Mouse (Mus musculus) urinary bladder, adult 18-20 months (tissue): ENCODE measurements around the gene Zfp36.
A peak's percentile ranks its signal among the peaks of the same experiment; 100 is the strongest.

Experiments
- DNase-seq, 2 experiments: peaks; one replicate each; pipeline ENCODE4 v3.0.0; 2022; ENCODE audit warnings: low spot score in 2 of 2, mixed read lengths in 2 of 2

The Zfp36 gene

DNA sequence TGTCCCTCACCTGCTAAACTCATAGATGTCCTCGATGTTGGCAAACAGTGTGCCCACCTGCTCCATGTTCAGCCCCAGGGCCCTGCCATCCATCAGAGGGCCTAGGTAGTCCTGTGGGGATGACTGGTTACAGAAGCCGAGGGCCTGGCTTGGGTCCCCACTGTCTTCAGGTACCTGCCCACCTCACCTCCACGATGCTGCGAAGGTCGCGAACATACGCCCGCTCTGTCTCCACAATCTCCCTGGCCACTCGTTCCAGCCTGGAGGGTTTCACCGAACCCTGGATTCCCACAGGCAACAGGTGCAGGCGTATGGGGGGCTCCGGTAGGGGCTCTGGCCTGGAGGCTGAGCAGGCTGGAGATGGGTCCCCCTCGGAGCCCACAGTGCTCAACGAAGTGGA lies 10.0 kb downstream of the Zfp36 start:
- DNase-seq: no peak

DNA sequence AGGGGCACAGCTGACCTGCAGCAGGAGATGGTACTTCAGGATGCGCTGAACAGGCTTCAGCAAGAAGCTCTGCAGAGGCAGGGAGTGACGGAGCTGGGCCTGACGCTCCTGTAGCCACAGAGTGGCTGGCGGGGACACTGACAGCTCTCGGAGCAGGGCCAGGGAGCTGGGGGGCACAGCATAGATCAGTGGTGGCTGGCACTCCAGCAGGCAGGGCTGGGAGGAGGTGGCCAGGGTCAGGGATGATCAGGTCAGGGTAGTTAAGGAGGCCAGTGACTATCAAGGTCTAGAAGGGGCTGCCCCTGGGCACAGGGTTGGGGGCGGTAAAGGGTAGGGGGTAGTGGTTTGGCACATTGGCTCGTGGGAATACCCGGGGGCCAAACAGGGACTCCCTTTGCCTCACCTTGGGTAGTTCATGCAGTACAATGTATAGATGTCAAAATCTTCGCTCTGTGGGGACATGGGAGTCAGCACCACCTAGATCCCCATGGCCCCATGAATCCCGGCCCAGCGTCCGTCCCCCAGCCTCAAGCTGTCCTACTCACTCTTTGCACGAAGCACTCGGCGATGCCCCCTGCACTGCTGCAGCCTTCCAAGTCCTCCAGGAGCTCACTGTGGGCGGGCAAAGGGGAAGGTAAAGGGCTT lies 11.7 kb downstream of the Zfp36 start:
- DNase-seq: no peak

GRCm38 (mm10) chr7:28367663-28368275 lies 12.3 kb downstream of the Zfp36 start:
- no peak for DNase-seq

GRCm38 (mm10) chr7:28362441-28363060 lies 17.5 kb downstream of the Zfp36 start:
- DNase-seq: no peak

DNA sequence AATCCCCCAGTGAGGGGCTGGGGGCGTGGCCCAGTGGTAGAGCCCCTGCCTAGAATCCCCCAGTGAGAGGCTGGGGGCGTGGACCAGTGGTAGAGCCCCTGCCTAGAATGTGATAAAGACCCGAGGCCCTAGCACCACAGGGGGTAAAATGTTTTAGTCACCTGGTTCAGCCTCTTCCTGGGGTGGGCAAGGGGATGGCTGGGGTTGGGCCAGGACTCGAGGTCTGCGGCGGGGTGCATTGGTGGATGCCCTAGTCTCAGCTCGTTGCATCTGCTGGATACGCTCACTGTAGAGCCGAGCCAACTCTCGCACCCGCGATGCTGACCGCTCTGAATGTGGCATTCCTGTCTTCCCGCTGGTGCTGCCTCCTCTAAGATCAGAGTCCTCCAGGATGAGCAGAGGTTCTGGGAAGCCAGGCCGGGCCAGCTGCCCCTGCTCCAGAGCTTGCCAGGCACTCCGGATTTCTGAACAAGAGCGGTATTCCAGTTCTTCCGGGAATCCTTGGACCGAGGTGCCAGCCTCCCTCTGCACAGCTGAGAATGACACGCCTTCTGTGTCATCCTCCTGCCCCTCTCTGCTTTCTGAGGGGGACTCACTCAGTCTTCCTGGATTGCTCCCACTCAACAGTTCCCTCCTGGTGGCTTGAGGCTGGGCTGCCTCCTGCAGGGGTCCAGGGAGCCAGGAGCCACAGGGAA lies 18.3 kb downstream of the Zfp36 start:
- DNase-seq: no peak

GRCm38 (mm10) chr7:28360291-28360690 lies 19.8 kb downstream of the Zfp36 start:
- DNase-seq: no peak

DNA sequence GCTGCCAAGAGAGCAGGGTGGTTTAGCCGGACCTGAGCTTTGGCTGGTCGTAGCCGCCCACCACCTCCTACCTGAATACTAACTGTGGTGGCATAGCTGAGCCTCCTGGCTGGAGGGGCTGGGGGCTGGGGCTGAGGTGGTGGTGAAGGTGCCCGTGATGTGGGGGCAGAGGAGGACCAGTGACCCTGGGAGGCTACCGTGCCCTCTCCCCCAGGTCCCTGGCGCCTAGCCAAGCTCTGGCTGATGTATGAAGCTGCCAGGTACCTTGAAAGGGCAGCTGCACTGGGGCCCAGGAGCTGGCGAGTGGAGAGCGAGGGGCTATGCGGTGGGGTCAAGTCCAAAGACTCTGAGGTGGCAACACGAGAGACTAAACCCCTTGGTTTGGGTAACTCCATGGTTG lies 20.2 kb downstream of the Zfp36 start:
- no peak for DNase-seq

DNA sequence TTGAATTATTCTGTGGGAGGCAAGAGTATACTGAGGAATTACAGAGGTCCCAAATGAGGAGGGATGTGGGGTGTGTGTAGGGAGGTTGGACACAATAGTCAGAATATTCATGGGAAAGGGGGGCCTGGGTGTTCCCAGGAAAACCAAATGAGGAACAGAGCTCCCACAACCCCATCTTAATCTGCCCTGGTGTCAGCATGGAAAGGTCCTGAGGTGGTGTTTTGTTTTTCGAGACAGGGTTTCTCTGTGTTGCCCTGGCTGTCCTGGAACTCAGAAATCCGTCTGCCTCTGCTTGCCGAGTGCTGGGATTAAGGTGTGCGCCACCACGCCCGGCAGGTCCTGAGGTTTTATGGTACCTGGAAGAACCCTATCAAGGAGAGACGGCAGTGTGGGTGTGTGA lies 21.6 kb downstream of the Zfp36 start:
- no peak for DNase-seq

GRCm38 (mm10) chr7:28357984-28358383 lies 22.1 kb downstream of the Zfp36 start:
- no peak for DNase-seq

- no peak for DNase-seq
These were observed 23.1 kb downstream of the Zfp36 start for GRCm38 (mm10) chr7:28356981-28357380.

DNA sequence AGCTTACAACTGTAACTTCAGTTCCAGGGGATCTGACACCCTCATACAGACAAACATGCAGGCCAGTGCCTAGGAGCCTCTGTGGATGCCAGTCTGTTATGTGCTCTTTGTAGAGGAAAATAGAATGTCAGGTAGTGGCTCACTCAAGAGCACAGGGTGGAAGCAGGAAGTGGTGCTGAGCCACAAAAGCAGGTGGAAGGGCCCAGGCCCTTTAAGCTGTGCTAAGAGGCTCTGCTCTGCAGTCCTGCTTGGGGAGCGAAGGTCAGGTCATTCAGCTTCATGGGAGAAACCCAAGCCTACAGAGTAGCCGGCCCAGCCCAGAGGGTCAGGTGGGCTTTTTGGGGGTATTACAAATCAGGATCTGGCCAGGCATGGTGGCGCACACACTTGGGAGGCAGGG lies 24.8 kb downstream of the Zfp36 start:
- no peak for DNase-seq

GRCm38 (mm10) chr7:28354596-28354995 lies 25.5 kb downstream of the Zfp36 start:
- DNase-seq: no peak

DNA sequence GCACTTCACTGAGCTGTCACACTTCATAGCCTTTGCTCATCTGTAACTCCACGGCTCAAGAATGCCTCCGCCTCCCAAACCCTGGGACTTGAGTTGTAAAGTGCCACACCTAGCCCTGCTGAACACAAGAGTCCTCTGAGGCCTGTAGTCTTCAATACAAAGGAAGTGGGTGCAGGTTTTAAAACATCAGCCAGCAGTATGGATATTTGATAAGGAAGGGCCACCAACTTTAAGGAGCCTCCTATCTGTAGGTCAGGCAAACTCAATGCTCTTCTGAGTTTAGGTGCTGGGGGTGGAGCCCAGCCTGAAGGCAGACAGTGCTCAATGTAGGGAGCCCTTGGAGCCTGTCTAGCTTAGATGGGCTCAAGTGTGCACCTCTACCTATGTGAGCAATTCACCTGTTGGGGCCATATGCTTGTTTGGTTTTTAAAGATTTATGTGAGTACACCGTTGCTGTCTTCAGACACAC lies 25.9 kb downstream of the Zfp36 start:
- DNase-seq: no peak

GRCm38 (mm10) chr7:28353267-28353666 lies 26.8 kb downstream of the Zfp36 start:
- no peak for DNase-seq

GRCm38 (mm10) chr7:28351676-28352191 lies 28.3 kb downstream of the Zfp36 start:
- DNase-seq: no peak

DNA sequence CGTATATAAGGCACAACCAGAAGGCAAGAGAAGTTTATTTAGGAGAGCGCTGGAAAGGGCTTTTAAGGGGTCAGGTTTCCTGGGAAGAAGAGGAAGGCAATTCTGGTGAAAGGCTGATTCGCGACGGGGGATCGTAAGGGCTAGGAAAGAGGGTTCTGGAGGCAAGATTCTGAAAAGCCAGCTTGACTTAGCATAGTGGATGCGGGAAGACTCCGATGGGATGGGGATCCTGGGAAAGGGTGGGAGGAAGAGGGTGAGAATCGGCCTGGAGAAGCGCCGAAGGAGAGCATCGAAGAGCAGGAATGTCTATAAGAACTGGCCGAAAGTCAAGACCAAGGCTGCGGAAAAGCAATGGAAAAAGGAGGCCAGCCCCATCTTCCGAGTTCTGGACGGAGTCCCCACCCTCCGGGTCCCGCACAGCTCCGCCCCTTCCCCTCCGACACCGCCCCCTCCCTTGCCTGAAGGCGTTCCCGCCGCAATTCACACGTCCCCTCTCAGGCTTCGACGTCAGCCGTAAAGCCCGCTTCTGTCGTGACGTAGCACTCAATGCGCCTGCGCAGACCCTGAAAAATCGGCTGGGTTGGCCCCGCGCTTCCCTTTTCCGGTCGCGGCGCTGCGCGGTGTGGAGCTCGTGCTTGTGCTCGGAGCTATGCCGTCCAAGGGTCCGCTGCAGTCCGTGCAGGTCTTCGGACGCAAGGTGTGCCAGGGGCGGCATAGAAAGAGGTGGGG lies 29.7 kb downstream of the Zfp36 start, which contains the start of gene Rps16:
Gene Rps16, plus strand, starts transcription at position 498 of the 729 bp plus-strand sequence.
- DNase-seq: peak; percentile 98 to 99

DNA sequence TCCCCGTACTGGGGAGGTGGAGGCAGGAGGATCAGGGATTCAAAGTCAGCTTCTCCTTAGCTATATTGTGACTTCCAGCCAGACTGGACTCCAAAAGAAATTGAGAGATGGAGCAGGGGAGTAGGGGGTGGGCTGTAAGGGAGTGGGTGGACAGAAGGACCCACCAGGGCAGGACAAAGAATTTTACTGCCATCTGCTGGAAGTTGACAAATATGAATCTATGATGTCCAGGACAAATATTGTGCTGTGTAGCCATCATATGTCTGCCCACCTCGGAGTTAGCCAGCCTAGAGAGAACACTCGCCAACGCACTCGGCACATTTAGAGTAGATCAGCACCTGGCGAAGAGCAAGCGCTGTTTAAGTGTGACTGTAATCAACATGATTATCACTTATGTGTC lies 31.5 kb downstream of the Zfp36 start:
- no peak for DNase-seq

GRCm38 (mm10) chr7:28347746-28348145 lies 32.3 kb downstream of the Zfp36 start:
- DNase-seq: no peak

- DNase-seq: peak in 1 of 2 experiments; percentile 39
These were observed 35.4 kb downstream of the Zfp36 start for GRCm38 (mm10) chr7:28344637-28345036.

DNA sequence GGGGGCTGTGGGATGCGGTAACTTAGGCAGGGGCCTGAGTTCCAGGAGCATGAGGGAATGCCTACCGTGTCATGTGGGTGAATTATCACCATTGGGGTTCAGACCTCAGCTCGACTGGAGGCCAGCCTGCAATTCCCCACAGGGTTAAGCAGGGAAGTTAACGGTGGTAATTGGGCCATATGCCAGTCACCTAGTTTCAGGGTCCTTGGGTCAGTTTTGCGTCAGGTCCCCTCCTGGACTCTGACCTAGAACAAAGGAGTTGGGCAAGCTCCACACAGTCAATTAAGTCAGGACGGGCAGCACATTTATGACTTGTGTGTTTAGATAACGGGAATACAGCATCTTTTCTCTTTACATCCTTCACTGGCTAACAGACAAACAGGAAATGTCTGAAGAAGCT lies 38.7 kb downstream of the Zfp36 start:
- no peak for DNase-seq

DNA sequence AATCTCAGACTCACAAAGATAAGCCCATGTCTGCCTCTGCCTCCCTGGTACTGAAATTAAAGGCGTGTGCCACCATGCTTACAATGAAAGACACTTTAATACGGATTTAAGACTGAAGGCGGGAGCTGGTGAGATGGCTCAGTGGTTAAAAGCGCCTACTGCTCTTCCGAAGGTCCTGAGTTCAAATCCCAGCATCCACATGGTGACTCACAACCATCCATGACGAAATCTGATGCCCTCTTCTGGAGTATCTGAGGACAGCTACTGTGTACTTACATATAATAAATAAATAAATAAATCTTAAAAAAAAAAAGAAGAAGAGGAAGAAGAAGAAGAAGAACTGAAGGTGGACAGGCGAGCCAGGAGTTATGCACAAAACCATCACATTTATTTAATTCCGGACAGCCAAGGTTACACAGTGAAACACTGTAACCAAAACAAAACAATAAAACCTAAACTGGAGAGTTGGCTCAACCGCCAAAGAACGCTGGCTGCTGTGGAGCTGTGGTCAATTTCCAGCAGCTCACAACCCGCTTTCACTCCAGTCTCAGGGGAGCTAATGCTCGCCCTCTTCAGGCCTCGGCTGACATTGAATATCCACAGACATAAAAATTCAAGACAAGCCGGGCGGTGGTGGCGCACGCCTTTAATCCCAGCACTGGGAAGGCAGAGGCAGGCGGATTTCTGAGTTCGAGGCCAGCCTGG lies 40.7 kb downstream of the Zfp36 start:
- peak; percentile 18 to 26 for DNase-seq
